Mouse (Mus musculus) thymus, adult 2 months (tissue): Measurements from ENCODE around the gene Dlec1.

Source experiments
- CTCF ChIP-seq: fragments of 200-500 bp; IDR thresholded peaks from 2 replicates; pipeline ENCODE4 v1.5.1; 2012; ENCODE audit warnings: mild to moderate bottlenecking, control low read depth, low read length, moderate library complexity, borderline replicate concordance; ENCODE audit not compliant: control insufficient read depth, poor library complexity, insufficient read depth; ENCODE audit errors: extremely low read depth
- POLR2A ChIP-seq: fragments of 200-500 bp; IDR thresholded peaks from 2 replicates; pipeline ENCODE4 v1.6.1; 2012; ENCODE audit warnings: mild to moderate bottlenecking, low read length, control low read depth, moderate library complexity; ENCODE audit not compliant: control insufficient read depth, poor library complexity, insufficient read depth; ENCODE audit errors: extremely low read depth

DNA sequence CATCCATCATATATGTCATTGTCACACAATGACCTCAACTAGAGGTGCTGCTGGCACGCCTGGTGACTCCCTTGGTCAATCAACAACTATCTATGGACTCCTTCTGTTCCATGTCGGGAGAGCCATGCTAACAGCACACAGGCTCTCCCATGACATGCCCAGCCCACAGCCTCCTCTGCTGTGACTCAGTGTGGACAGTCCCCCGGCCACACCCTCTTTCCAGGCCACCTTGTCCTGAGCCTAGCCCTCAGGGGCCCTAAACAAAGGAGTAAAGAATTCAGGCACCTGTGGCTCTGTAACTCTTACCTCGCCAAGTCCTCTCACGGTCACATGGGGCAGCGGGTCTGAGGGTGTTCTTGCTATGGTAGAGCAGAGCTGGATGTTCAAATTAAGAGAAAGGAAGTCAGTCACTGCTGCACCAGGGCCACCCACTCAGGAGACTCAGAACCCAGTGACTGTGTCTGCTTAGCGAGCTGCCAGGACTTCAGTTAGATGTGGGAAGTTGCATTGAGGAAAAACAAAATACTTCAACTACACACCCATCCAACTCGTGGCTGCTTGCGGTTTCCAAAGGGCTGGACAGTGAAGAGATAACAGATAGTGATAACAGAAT is 48.2 kb upstream of the Dlec1 start:
- TF ChIP-seq CTCF: no peak
- TF ChIP-seq POLR2A: no peak
